37 mouse cellular contexts compared by ENCODE assay signal in genomic region chr14:55023011-55023410, GRCm38 (mm10). TPM values are rescaled to one million over a fixed set of nuclear protein-coding genes. Genes with fewer than 3 reads are reported as not detected.
"Had no signal": no experiment of that assay in that cellular context is flagged by ENCODE, and none has a peak within 500 bp of the region (broad histone marks: within the 10 kb centered on the region; RNA-seq: fewer than 3 reads in every experiment).

No protein-coding gene starts in this region.

- H3K27me3 ChIP-seq: embryonic facial prominence, embryonic 12.5 days; embryonic facial prominence, embryonic 13.5 days; embryonic facial prominence, embryonic 15.5 days; forebrain, embryonic 12.5 days; forebrain, embryonic 13.5 days; forebrain, embryonic 15.5 days had no signal

- H3K4me2 ChIP-seq: embryonic facial prominence, embryonic 12.5 days; embryonic facial prominence, embryonic 13.5 days; embryonic facial prominence, embryonic 15.5 days; forebrain, embryonic 12.5 days; forebrain, embryonic 13.5 days; forebrain, embryonic 15.5 days had no signal

- H3K4me3 ChIP-seq: embryonic facial prominence, embryonic 10.5 days; embryonic facial prominence, embryonic 12.5 days; embryonic facial prominence, embryonic 13.5 days; embryonic facial prominence, embryonic 15.5 days; erythroblast, embryonic 14.5 days; forebrain, embryonic 10.5 days; forebrain, embryonic 12.5 days; forebrain, embryonic 13.5 days; forebrain, embryonic 15.5 days; gastrocnemius, adult 2 months; heart, adult 2 months had no signal

- H3K27ac ChIP-seq: embryonic facial prominence, embryonic 10.5 days; embryonic facial prominence, embryonic 12.5 days; embryonic facial prominence, embryonic 13.5 days; embryonic facial prominence, embryonic 15.5 days; forebrain, embryonic 10.5 days; forebrain, embryonic 12.5 days; forebrain, embryonic 13.5 days; forebrain, embryonic 15.5 days; gastrocnemius, adult 2 months; heart, adult 2 months had no signal

- DNase-seq: cerebellum, adult 9-11 months; cerebellum, postnatal 10 days; cerebellum, postnatal 14 days; cerebellum, postnatal 36 days; embryo, embryonic 11 days; forebrain, postnatal 0 days; gastrocnemius, adult 2 months; gastrocnemius, postnatal 10 days; gastrocnemius, postnatal 14 days; gastrocnemius, postnatal 25 days; gastrocnemius, postnatal 36 days; heart, adult 11 months; heart, adult 18-20 months; heart, adult 2 months had no signal

- H3K9ac ChIP-seq: embryonic facial prominence, embryonic 12.5 days; embryonic facial prominence, embryonic 13.5 days; embryonic facial prominence, embryonic 15.5 days; forebrain, embryonic 12.5 days; forebrain, embryonic 13.5 days; forebrain, embryonic 15.5 days; forebrain, postnatal 0 days had no signal

- ATAC-seq: forebrain, embryonic 13.5 days; forebrain, embryonic 14.5 days; forebrain, embryonic 15.5 days; forebrain, embryonic 16.5 days; forebrain, postnatal 0 days had no signal

- H3K9me3 ChIP-seq: embryonic facial prominence, embryonic 10.5 days; embryonic facial prominence, embryonic 12.5 days; embryonic facial prominence, embryonic 13.5 days; embryonic facial prominence, embryonic 15.5 days; forebrain, embryonic 10.5 days; forebrain, embryonic 12.5 days; forebrain, embryonic 13.5 days; forebrain, embryonic 15.5 days had no signal

RNA-seq across cellular contexts. Expression of gene Myh7, which starts 28.6 kb away (rescaled TPM):
- total RNA-seq: common myeloid progenitor, adult 5-6 weeks; granulocyte monocyte progenitor cell, adult 5-6 weeks had no signal
- polyA plus RNA-seq: erythroblast, embryonic 14.5 days had no signal

RNA-seq across cellular contexts. Expression of gene Gm17428, which starts 46.3 kb away (rescaled TPM):
- total RNA-seq: common myeloid progenitor, adult 5-6 weeks; forebrain, postnatal 0 days; gastrocnemius, adult 18-20 months; gastrocnemius, adult 2 months; gastrocnemius, adult 8-10 months; gastrocnemius, postnatal 10 days; gastrocnemius, postnatal 14 days; gastrocnemius, postnatal 25 days; gastrocnemius, postnatal 36 days; gastrocnemius, postnatal 4 days; granulocyte monocyte progenitor cell, adult 5-6 weeks; heart, adult 18-20 months; heart, adult 2 months; heart, adult 8-10 months had no signal
- polyA plus RNA-seq: cortical plate, adult 2 months; embryonic facial prominence, embryonic 10.5 days; embryonic facial prominence, embryonic 11.5 days; embryonic facial prominence, embryonic 12.5 days; embryonic facial prominence, embryonic 13.5 days; embryonic facial prominence, embryonic 14.5 days; embryonic facial prominence, embryonic 15.5 days; erythroblast, embryonic 14.5 days; forebrain, embryonic 10.5 days; forebrain, embryonic 11.5 days; forebrain, embryonic 12.5 days; forebrain, embryonic 13.5 days; forebrain, embryonic 14.5 days; forebrain, embryonic 15.5 days; forebrain, embryonic 16.5 days; forebrain, postnatal 0 days; frontal cortex, adult 2 months; gonadal fat pad, adult 2 months; heart, adult 2 months had no signal

RNA-seq across cellular contexts. Expression of gene Myh6, which starts 56.3 kb away (rescaled TPM):
- total RNA-seq: common myeloid progenitor, adult 5-6 weeks; granulocyte monocyte progenitor cell, adult 5-6 weeks had no signal
- polyA plus RNA-seq: erythroblast, embryonic 14.5 days; forebrain, embryonic 11.5 days; gonadal fat pad, adult 2 months had no signal
